Mouse (Mus musculus): ENCODE data around the gene Sh2b3. TPM values are rescaled to one million over a fixed set of nuclear protein-coding genes. Genes with fewer than 3 reads are reported as not detected.

Sh2b3 gene
- total RNA-seq (2014; fragmentation: Nextera tagmentation) = 20.4 and 25.7 TPM in 2 replicates
- 16.3 and 20.3 TPM in 2 replicates for total RNA-seq (2017)
- polyA plus RNA-seq (2012) = 122 and 186 TPM in 2 replicates

DNA sequence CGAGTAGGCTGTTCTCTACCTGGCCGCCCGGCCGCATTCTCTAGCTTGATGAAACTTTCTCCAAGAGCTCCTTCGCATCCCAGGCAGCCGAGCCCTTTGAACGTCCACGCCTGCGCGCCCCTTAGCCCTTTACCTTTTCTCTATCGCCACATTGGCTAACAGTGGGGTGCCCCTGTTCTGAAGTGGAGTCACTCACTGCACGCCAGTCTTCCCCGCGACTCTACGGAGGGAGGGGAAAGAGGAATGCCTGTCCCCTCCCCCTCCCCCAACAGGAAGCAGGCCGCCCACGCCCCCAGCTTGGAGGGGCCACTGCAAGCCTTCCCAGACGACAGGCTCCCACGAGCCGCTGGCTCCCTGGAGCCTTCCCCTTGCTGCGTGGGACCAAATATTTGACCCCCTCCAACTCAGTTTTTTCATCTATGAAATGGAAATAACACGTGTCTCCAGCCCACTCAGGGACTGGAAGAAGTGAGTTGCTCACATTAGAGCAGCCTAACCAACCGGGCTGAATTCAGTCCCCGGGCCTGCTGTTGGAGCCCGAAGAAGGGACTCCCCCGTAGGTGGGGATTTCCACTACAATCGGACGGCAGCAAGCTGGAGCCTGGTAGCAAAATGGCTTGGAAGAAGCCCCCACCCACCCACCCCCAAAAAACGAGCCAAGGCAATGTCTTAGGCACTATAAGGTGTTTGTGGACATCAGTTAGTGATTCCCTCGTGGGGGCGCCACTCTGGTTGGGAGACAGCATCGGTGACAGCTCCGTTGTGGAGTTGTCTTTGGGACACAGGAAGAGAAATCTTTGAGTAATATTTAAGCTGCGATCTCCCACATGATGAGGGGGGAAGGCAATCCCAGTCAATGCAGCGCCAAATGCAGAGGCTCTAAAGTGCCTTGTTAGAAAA, at the start of gene Sh2b3:
Gene Sh2b3, minus strand, starts transcription at position 206 of the 900 bp plus-strand sequence.
- peaks cover 27% of the 10 kb centered on the region for H3K36me3 ChIP-seq (replicated peaks)
- peaks cover 68% of the 10 kb centered on the region for H3K4me1 ChIP-seq (ENCODE audit: insufficient read depth, low read depth, low read length)
- no peak for TF ChIP-seq CTCF (IDR thresholded peaks at IDR 0.05; ENCODE audit: low read depth, low read length)
- no peaks in the 10 kb centered on the region for H3K9me3 ChIP-seq (replicated peaks)
- DNase-seq (ENCODE audit: low spot score) = peak; percentile 82
- no peaks in the 10 kb centered on the region for H3K27me3 ChIP-seq (ENCODE audit: insufficient read depth, low read length)
- H3K4me3 ChIP-seq (ENCODE audit: low read depth, low read length) = peak within 1 kb of the TSS; percentile 88
- 0 out of 2 replicates have a peak, but pooled peaks have one; percentile 15 for ATAC-seq (ENCODE audit: extremely low read depth, insufficient number of reproducible peaks, low FRiP score, poor library complexity, severe bottlenecking)

GRCm38 (mm10) chr5:121883356-121883755, 45.9 kb upstream of the Sh2b3 start:
- ATAC-seq (ENCODE audit: extremely low read depth, insufficient number of reproducible peaks, low FRiP score, poor library complexity, severe bottlenecking) = no peak
- no peak for TF ChIP-seq POLR2AphosphoS5 (IDR thresholded peaks at IDR 0.05; ENCODE audit: insufficient replicate concordance, low read depth, low read length)
- no peaks in the 10 kb centered on the region for H3K36me3 ChIP-seq (replicated peaks)
- no peaks in the 10 kb centered on the region for H3K4me1 ChIP-seq (ENCODE audit: insufficient read depth, low read depth, low read length)
- peaks cover 28% of the 10 kb centered on the region for H3K27me3 ChIP-seq (ENCODE audit: insufficient read depth, low read length)
- no peak overlapping the region for H3K4me3 ChIP-seq (ENCODE audit: low read depth, low read length)
- DNase-seq (ENCODE audit: low spot score) = no peak
- peaks cover 10% of the 10 kb centered on the region for H3K9me3 ChIP-seq (replicated peaks)

GRCm38 (mm10) chr5:121879211-121879610, 41.8 kb upstream of the Sh2b3 start:
- H3K4me3 ChIP-seq (ENCODE audit: low read depth, low read length) = no peak overlapping the region
- H3K4me1 ChIP-seq (ENCODE audit: insufficient read depth, low read depth, low read length) = no peaks in the 10 kb centered on the region
- DNase-seq (ENCODE audit: low spot score) (peak; percentile 22), ATAC-seq (ENCODE audit: extremely low read depth, insufficient number of reproducible peaks, low FRiP score, poor library complexity, severe bottlenecking) (no peak)
- no peaks in the 10 kb centered on the region for H3K9me3 ChIP-seq (replicated peaks)
- no peaks in the 10 kb centered on the region for H3K36me3 ChIP-seq (replicated peaks)
- H3K27me3 ChIP-seq (ENCODE audit: insufficient read depth, low read length) = peaks cover 37% of the 10 kb centered on the region
- TF ChIP-seq POLR2AphosphoS5 (IDR thresholded peaks at IDR 0.05; ENCODE audit: insufficient replicate concordance, low read depth, low read length) (no peak), TAL1 (conservative IDR thresholded peaks at IDR 0.05; ENCODE audit: low read depth, low read length) (no peak), GATA1 (IDR thresholded peaks at IDR 0.05; ENCODE audit: borderline replicate concordance, low read length) (no peak), CTCF (IDR thresholded peaks at IDR 0.05; ENCODE audit: low read depth, low read length) (peak; percentile 67), GATA2 (IDR thresholded peaks at IDR 0.05; ENCODE audit: borderline replicate concordance, low read depth, low read length) (no peak)

DNA sequence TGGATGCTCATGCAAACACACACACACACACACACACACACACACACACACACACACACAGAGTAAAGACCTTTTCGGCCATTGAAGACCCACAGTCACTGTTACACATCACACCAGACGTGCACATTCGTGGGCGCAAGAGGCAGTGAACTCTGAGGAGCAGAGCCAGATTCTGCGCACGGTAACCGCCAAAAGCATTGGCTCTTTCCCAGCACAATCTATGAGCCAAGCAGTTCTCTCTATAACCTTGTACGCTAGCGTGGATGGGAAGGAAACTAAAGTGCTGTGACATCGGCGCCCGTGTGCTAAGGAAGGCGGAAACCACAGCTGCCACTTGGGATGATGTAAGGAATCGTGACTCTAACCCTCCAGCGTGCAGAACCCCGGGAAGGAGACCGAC, 41.3 kb upstream of the Sh2b3 start:
- Histone ChIP-seq H3K27me3 (ENCODE audit: insufficient read depth, low read length) (peaks cover 40% of the 10 kb centered on the region), H3K4me3 (ENCODE audit: low read depth, low read length) (no peak overlapping the region), H3K4me1 (ENCODE audit: insufficient read depth, low read depth, low read length) (no peaks in the 10 kb centered on the region), H3K36me3 (replicated peaks) (no peaks in the 10 kb centered on the region), H3K9me3 (replicated peaks) (no peaks in the 10 kb centered on the region)
- no peak for DNase-seq (ENCODE audit: low spot score)
- ATAC-seq (ENCODE audit: extremely low read depth, insufficient number of reproducible peaks, low FRiP score, poor library complexity, severe bottlenecking) = no peak
- TF ChIP-seq TAL1 (conservative IDR thresholded peaks at IDR 0.05; ENCODE audit: low read depth, low read length) (no peak), GATA1 (IDR thresholded peaks at IDR 0.05; ENCODE audit: borderline replicate concordance, low read length) (no peak), POLR2AphosphoS5 (IDR thresholded peaks at IDR 0.05; ENCODE audit: insufficient replicate concordance, low read depth, low read length) (no peak), GATA2 (IDR thresholded peaks at IDR 0.05; ENCODE audit: borderline replicate concordance, low read depth, low read length) (no peak), CTCF (IDR thresholded peaks at IDR 0.05; ENCODE audit: low read depth, low read length) (no peak)

DNA sequence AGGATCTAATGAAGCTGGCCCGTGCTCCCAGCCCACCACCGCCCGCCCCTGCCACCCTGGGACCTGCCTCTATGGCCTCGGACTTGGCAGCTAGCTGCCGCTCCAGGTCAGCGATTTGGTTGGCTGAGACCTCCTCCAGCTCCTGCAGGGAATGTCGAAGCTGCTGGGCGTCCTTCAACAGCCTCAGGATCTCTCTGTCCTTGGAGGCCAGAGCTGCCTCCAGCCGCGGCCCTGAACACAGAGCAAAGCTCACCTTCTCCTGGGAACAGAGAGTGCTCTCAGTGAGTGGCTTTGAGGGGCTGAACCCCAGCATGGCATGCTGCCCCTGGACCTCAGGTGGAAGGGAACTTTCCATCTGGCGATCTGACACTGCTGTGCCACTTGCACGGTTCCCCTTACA, 39.5 kb upstream of the Sh2b3 start:
- DNase-seq (ENCODE audit: low spot score) (no peak), ATAC-seq (ENCODE audit: extremely low read depth, insufficient number of reproducible peaks, low FRiP score, poor library complexity, severe bottlenecking) (no peak)
- Histone ChIP-seq H3K36me3 (replicated peaks) (no peaks in the 10 kb centered on the region), H3K27me3 (ENCODE audit: insufficient read depth, low read length) (peaks cover 42% of the 10 kb centered on the region), H3K4me3 (ENCODE audit: low read depth, low read length) (no peak overlapping the region), H3K4me1 (ENCODE audit: insufficient read depth, low read depth, low read length) (no peaks in the 10 kb centered on the region), H3K9me3 (replicated peaks) (no peaks in the 10 kb centered on the region)
- TF ChIP-seq GATA1 (IDR thresholded peaks at IDR 0.05; ENCODE audit: borderline replicate concordance, low read length) (no peak), TAL1 (conservative IDR thresholded peaks at IDR 0.05; ENCODE audit: low read depth, low read length) (no peak), POLR2AphosphoS5 (IDR thresholded peaks at IDR 0.05; ENCODE audit: insufficient replicate concordance, low read depth, low read length) (no peak), GATA2 (IDR thresholded peaks at IDR 0.05; ENCODE audit: borderline replicate concordance, low read depth, low read length) (no peak), CTCF (IDR thresholded peaks at IDR 0.05; ENCODE audit: low read depth, low read length) (no peak)

DNA sequence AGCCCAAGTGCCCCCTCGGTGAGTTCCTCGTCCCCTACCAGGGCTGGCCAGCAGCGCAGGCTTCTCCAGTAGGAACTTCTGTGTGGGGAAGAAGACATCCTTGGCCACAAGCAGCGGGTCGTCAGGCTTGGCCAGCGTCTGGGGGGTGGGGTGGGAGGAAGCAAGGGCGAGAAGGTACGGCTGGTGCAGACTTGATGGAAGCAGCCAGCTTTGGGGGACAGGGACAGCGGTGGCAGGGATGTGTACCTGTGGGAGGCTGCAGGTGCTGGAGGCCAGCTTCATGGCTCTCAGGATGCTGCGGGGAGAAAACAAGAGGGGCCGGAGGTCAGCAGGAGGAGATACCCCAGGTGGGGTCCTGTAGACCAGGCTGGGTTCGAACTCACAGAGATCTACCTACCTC, 37.6 kb upstream of the Sh2b3 start:
- TF ChIP-seq GATA1 (IDR thresholded peaks at IDR 0.05; ENCODE audit: borderline replicate concordance, low read length) = no peak
- no peak for ATAC-seq (ENCODE audit: extremely low read depth, insufficient number of reproducible peaks, low FRiP score, poor library complexity, severe bottlenecking)
- DNase-seq (ENCODE audit: low spot score) = no peak

More for the DNA sequence above, 37.6 kb upstream of the Sh2b3 start:
- no peak overlapping the region for H3K4me3 ChIP-seq (ENCODE audit: low read depth, low read length)
- H3K4me1 ChIP-seq (ENCODE audit: insufficient read depth, low read depth, low read length) = peaks cover 2% of the 10 kb centered on the region
- no peaks in the 10 kb centered on the region for H3K36me3 ChIP-seq (replicated peaks)
- peaks cover 32% of the 10 kb centered on the region; the same call in 1 of the 2 replicates for H3K27me3 ChIP-seq (ENCODE audit: insufficient read depth, low read length)
- no peaks in the 10 kb centered on the region for H3K9me3 ChIP-seq (replicated peaks)
